Mouse (Mus musculus): ENCODE measurements at regions not wholly inside any gene's neighbourhood (a gene's known extent, or its start where the extent isn't known, plus 50 kb on each side); places are given as distances from the start of the nearest gene placed in this dataset.

DNA sequence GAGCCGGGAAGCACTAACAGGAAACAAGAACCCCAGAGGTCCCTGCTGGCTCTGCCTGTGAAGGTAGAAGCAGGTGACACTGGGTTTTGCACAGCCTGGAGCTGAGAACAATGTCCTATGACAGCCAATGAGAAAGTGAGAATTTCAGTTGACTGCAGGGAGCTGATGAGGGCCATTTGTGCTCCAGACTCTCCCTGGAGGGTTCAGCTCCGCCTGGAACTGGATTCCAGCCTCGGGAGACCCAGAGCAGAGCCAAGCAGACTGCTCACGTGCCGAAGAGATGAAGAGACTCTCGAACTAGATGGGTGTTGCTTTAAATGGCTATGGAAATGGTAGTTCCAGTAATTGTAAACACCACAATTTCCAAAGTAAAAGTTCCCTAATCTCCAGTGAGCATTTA, 93.5 kb downstream of the Cand1 start:
- WGBS: 71% methylated on average over 6 of the region's 6 CpGs
- no peak overlapping the region for H3K4me3 ChIP-seq (ENCODE audit: low read depth, low read length)
- H3K9me3 ChIP-seq (ENCODE audit: control insufficient read depth, low read length): no peaks in the 10 kb centered on the region
- H3K9ac ChIP-seq (ENCODE audit: low read length): no peak overlapping the region
- H3K27ac ChIP-seq (replicated peaks; ENCODE audit: low read depth, low read length): no peak overlapping the region
- DNase-seq (ENCODE audit: low spot score): no peak
- no peaks in the 10 kb centered on the region for H3K4me1 ChIP-seq (ENCODE audit: control insufficient read depth, insufficient read depth, low read length)
- H3K27me3 ChIP-seq (ENCODE audit: control insufficient read depth, insufficient read depth, low read length): no peaks in the 10 kb centered on the region
- no peak for ATAC-seq (ENCODE audit: insufficient number of reproducible peaks, low FRiP score, low TSS enrichment, low read depth)
- no peak overlapping the region for H3K4me2 ChIP-seq (ENCODE audit: low read depth, severe bottlenecking)
- no peaks in the 10 kb centered on the region for H3K36me3 ChIP-seq (ENCODE audit: control insufficient read depth, insufficient read depth, low read length)

GRCm38 (mm10) chr10:119142866-119143265, 97.0 kb downstream of the Cand1 start:
- Histone ChIP-seq H3K4me2 (ENCODE audit: low read depth, severe bottlenecking) (no peak overlapping the region), H3K4me1 (ENCODE audit: control insufficient read depth, insufficient read depth, low read length) (no peaks in the 10 kb centered on the region), H3K9ac (ENCODE audit: low read length) (no peak overlapping the region), H3K9me3 (ENCODE audit: control insufficient read depth, low read length) (no peaks in the 10 kb centered on the region), H3K27ac (replicated peaks; ENCODE audit: low read depth, low read length) (no peak overlapping the region), H3K27me3 (ENCODE audit: control insufficient read depth, insufficient read depth, low read length) (no peaks in the 10 kb centered on the region), H3K4me3 (ENCODE audit: low read depth, low read length) (no peak overlapping the region), H3K36me3 (ENCODE audit: control insufficient read depth, insufficient read depth, low read length) (no peaks in the 10 kb centered on the region)
- no peak for DNase-seq (ENCODE audit: low spot score)
- no peak for ATAC-seq (ENCODE audit: insufficient number of reproducible peaks, low FRiP score, low TSS enrichment, low read depth)
- 95% methylated on average over 6 of the region's 6 CpGs for WGBS

DNA sequence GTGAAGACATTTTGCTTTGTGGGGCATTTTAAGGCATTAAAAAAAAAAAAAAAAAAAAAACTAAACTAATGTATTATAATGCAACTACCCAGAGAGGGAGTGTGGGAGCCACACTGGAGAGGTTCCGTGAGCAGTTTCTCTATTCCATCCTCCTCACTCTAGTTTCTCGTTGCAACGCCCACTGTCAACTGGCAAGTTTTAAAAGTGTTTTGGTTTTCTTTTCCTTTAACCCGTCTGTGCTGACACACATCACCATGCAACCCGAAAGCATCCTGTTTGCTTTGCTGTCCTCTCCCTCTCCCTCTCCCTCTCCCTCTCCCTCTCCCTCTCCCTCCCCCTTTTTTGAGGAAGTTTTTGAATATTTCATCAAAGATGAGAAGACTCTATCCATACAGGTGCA, 97.5 kb downstream of the Cand1 start:
- no peak overlapping the region for H3K9ac ChIP-seq (ENCODE audit: low read length)
- H3K4me3 ChIP-seq (ENCODE audit: low read depth, low read length): no peak overlapping the region
- 90% methylated on average over 5 of the region's 5 CpGs for WGBS
- no peak for ATAC-seq (ENCODE audit: insufficient number of reproducible peaks, low FRiP score, low TSS enrichment, low read depth)
- H3K4me2 ChIP-seq (ENCODE audit: low read depth, severe bottlenecking): no peak overlapping the region
- no peaks in the 10 kb centered on the region for H3K4me1 ChIP-seq (ENCODE audit: control insufficient read depth, insufficient read depth, low read length)
- H3K9me3 ChIP-seq (ENCODE audit: control insufficient read depth, low read length): no peaks in the 10 kb centered on the region
- no peak overlapping the region for H3K27ac ChIP-seq (replicated peaks; ENCODE audit: low read depth, low read length)
- no peak for DNase-seq (ENCODE audit: low spot score)
- H3K36me3 ChIP-seq (ENCODE audit: control insufficient read depth, insufficient read depth, low read length): no peaks in the 10 kb centered on the region
- no peaks in the 10 kb centered on the region for H3K27me3 ChIP-seq (ENCODE audit: control insufficient read depth, insufficient read depth, low read length)

DNA sequence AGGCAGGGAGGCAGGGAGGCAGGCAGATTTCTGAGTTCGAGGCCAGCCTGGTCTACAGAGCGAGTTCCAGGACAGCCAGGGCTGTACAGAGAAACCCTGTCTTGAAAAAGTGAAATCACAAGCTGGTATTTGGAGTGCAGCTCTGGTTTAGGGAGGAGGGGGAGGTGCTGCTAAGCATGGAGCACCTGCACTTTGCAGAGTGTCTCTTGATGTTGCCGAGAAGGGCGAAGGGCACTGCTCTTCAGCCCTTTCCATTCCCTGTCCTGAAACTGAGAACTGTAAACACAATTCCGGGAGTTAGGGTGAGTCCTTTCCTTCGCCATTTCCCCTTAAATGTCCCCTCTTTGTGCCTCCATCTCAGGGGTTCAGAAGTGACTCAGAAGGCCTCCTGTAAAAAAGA, 101.6 kb downstream of the Cand1 start:
- DNase-seq (ENCODE audit: low spot score) (no peak), ATAC-seq (ENCODE audit: insufficient number of reproducible peaks, low FRiP score, low TSS enrichment, low read depth) (no peak)
- WGBS: 77% methylated on average over 6 of the region's 6 CpGs
- Histone ChIP-seq H3K27ac (replicated peaks; ENCODE audit: low read depth, low read length) (no peak overlapping the region), H3K4me2 (ENCODE audit: low read depth, severe bottlenecking) (no peak overlapping the region), H3K27me3 (ENCODE audit: control insufficient read depth, insufficient read depth, low read length) (no peaks in the 10 kb centered on the region), H3K36me3 (ENCODE audit: control insufficient read depth, insufficient read depth, low read length) (no peaks in the 10 kb centered on the region), H3K9me3 (ENCODE audit: control insufficient read depth, low read length) (no peaks in the 10 kb centered on the region), H3K4me1 (ENCODE audit: control insufficient read depth, insufficient read depth, low read length) (no peaks in the 10 kb centered on the region), H3K4me3 (ENCODE audit: low read depth, low read length) (no peak overlapping the region), H3K9ac (ENCODE audit: low read length) (no peak overlapping the region)

GRCm38 (mm10) chr10:119135489-119135924, 104.3 kb downstream of the Cand1 start:
- Histone ChIP-seq H3K9ac (ENCODE audit: low read length) (no peak overlapping the region), H3K27me3 (ENCODE audit: control insufficient read depth, insufficient read depth, low read length) (no peaks in the 10 kb centered on the region), H3K4me2 (ENCODE audit: low read depth, severe bottlenecking) (no peak overlapping the region; the same call in 1 of the 2 replicates), H3K4me1 (ENCODE audit: control insufficient read depth, insufficient read depth, low read length) (0 out of 2 replicates have a peak, but pooled peaks cover 4% of the 10 kb centered on the region), H3K4me3 (ENCODE audit: low read depth, low read length) (no peak overlapping the region), H3K9me3 (ENCODE audit: control insufficient read depth, low read length) (no peaks in the 10 kb centered on the region), H3K36me3 (ENCODE audit: control insufficient read depth, insufficient read depth, low read length) (no peaks in the 10 kb centered on the region), H3K27ac (replicated peaks; ENCODE audit: low read depth, low read length) (no peak overlapping the region)
- peak; percentile 44; the same call in 1 of the 2 replicates for ATAC-seq (ENCODE audit: insufficient number of reproducible peaks, low FRiP score, low TSS enrichment, low read depth)
- DNase-seq (ENCODE audit: low spot score): no peak
- WGBS: 31% methylated on average over 11 of the region's 11 CpGs

DNA sequence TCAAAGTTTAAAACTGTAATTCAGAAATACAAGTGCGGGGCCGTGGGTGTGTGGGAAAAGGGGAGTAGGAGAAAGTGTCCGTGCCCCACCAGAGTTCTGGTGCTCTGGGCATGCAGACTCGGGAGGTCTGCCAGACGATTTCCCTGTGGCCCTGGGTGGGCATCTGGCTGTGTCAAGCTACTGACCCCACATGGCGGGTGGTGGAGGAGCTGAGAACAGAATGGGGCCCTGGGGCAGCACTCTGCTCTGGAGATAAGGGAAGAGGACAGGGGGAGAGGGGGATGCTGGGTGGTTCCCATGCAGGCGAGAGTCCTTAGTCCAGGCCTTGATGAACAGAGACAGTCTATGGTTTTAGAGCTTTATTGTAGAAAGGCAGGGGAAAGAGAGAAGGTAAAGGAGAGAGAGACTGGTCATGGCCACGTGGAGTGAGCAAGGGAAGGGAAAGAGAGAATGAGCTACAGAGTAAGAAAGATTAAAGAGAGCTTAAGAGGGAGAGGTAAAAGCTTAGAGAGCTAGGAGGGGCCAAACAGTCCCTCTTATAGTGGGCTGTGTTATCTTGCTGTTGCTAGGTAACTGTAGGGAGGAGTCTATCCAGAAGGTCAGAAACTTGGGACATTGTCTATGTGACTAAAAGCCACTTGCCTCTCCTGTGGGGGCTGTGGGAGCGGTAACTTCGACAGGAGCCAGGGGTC, 104.9 kb downstream of the Cand1 start:
- Histone ChIP-seq H3K4me3 (ENCODE audit: low read depth, low read length) (no peak overlapping the region), H3K27me3 (ENCODE audit: control insufficient read depth, insufficient read depth, low read length) (no peaks in the 10 kb centered on the region), H3K4me1 (ENCODE audit: control insufficient read depth, insufficient read depth, low read length) (0 out of 2 replicates have a peak, but pooled peaks cover 4% of the 10 kb centered on the region), H3K27ac (replicated peaks; ENCODE audit: low read depth, low read length) (no peak overlapping the region), H3K36me3 (ENCODE audit: control insufficient read depth, insufficient read depth, low read length) (no peaks in the 10 kb centered on the region), H3K9ac (ENCODE audit: low read length) (no peak overlapping the region), H3K9me3 (ENCODE audit: control insufficient read depth, low read length) (no peaks in the 10 kb centered on the region), H3K4me2 (ENCODE audit: low read depth, severe bottlenecking) (no peak overlapping the region)
- 61% methylated on average over 10 of the region's 10 CpGs for WGBS
- ATAC-seq (ENCODE audit: insufficient number of reproducible peaks, low FRiP score, low TSS enrichment, low read depth) (no peak), DNase-seq (ENCODE audit: low spot score) (no peak)

- H3K27ac ChIP-seq (replicated peaks; ENCODE audit: low read depth, low read length): no peak overlapping the region
- DNase-seq (ENCODE audit: low spot score) (peak; percentile 67), ATAC-seq (ENCODE audit: insufficient number of reproducible peaks, low FRiP score, low TSS enrichment, low read depth) (no peak)
- no peaks in the 10 kb centered on the region for H3K36me3 ChIP-seq (ENCODE audit: control insufficient read depth, insufficient read depth, low read length)
- H3K9me3 ChIP-seq (ENCODE audit: control insufficient read depth, low read length): no peaks in the 10 kb centered on the region
- peak overlapping the region; percentile 39 for H3K4me2 ChIP-seq (ENCODE audit: low read depth, severe bottlenecking)
- H3K4me1 ChIP-seq (ENCODE audit: control insufficient read depth, insufficient read depth, low read length): 0 out of 2 replicates have a peak, but pooled peaks cover 4% of the 10 kb centered on the region
- no peak overlapping the region for H3K9ac ChIP-seq (ENCODE audit: low read length)
- H3K4me3 ChIP-seq (ENCODE audit: low read depth, low read length): no peak overlapping the region
- WGBS: 14% methylated on average over 16 of the region's 16 CpGs
- H3K27me3 ChIP-seq (ENCODE audit: control insufficient read depth, insufficient read depth, low read length): no peaks in the 10 kb centered on the region
Observed at GRCm38 (mm10) chr10:119131977-119132376, 107.9 kb downstream of the Cand1 start.

DNA sequence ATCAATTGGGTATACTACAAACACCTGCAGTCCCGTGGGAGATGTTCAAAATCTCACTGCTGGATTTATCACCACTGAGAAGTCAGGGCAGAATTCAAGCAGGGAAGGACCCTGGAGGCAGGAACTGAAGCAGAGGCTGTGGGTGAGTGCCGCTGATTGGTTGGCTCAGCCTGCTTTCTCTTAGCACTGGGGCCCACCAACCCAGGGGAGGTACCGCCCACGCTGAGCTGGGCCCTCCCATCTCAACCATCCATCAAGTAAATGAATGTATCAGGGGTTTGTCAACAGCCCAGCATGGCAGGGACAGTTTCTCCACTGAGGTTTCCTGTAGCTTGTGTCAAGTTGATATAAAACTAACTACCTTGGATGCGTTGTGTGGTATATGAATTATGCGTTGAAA, 109.2 kb downstream of the Cand1 start:
- H3K36me3 ChIP-seq (ENCODE audit: control insufficient read depth, insufficient read depth, low read length): no peaks in the 10 kb centered on the region
- H3K4me2 ChIP-seq (ENCODE audit: low read depth, severe bottlenecking): no peak overlapping the region
- no peaks in the 10 kb centered on the region for H3K9me3 ChIP-seq (ENCODE audit: control insufficient read depth, low read length)
- H3K4me3 ChIP-seq (ENCODE audit: low read depth, low read length): no peak overlapping the region
- H3K4me1 ChIP-seq (ENCODE audit: control insufficient read depth, insufficient read depth, low read length): 0 out of 2 replicates have a peak, but pooled peaks cover 4% of the 10 kb centered on the region
- no peak overlapping the region for H3K9ac ChIP-seq (ENCODE audit: low read length)
- DNase-seq (ENCODE audit: low spot score) (no peak), ATAC-seq (ENCODE audit: insufficient number of reproducible peaks, low FRiP score, low TSS enrichment, low read depth) (no peak)
- WGBS: 73% methylated on average over 6 of the region's 6 CpGs
- H3K27me3 ChIP-seq (ENCODE audit: control insufficient read depth, insufficient read depth, low read length): no peaks in the 10 kb centered on the region
- H3K27ac ChIP-seq (replicated peaks; ENCODE audit: low read depth, low read length): no peak overlapping the region

GRCm38 (mm10) chr10:119128035-119128434, 111.8 kb downstream of the Cand1 start:
- Histone ChIP-seq H3K4me3 (ENCODE audit: low read depth, low read length) (no peak overlapping the region), H3K9me3 (ENCODE audit: control insufficient read depth, low read length) (no peaks in the 10 kb centered on the region), H3K36me3 (ENCODE audit: control insufficient read depth, insufficient read depth, low read length) (no peaks in the 10 kb centered on the region), H3K9ac (ENCODE audit: low read length) (no peak overlapping the region), H3K4me1 (ENCODE audit: control insufficient read depth, insufficient read depth, low read length) (0 out of 2 replicates have a peak, but pooled peaks cover 4% of the 10 kb centered on the region), H3K27me3 (ENCODE audit: control insufficient read depth, insufficient read depth, low read length) (no peaks in the 10 kb centered on the region), H3K27ac (replicated peaks; ENCODE audit: low read depth, low read length) (no peak overlapping the region), H3K4me2 (ENCODE audit: low read depth, severe bottlenecking) (no peak overlapping the region)
- no peak for ATAC-seq (ENCODE audit: insufficient number of reproducible peaks, low FRiP score, low TSS enrichment, low read depth)
- 89% methylated on average over 3 of the region's 3 CpGs for WGBS
- no peak for DNase-seq (ENCODE audit: low spot score)
